Mouse (Mus musculus): ENCODE measurements around the gene Amt.

DNA sequence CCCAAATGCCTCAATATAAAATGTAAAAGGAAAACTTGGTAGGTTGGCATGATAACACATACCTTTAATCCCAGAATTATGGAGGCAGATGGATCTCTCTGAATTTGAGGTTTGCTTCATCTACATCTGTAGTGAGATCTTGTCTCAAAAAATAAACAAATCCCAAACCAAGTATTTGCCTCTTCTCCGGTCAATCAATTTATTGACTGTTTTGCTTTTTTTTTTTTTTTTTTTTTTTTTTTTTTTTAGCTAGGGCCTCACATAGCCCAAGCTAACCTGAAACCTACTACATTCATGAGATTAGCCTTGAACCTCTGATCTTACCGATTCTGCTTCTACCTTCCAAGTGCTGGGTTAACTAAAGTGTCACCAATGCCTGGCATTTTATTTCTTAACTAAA is 7.3 kb upstream of the Amt start:
- TF ChIP-seq CTCF (IDR thresholded peaks at IDR 0.05; ENCODE audit: control insufficient read depth, insufficient read depth, insufficient replicate concordance, low read depth, low read length) (no peak), POLR2A (IDR thresholded peaks at IDR 0.05; ENCODE audit: control insufficient read depth, low read depth, low read length) (no peak)
